Mouse (Mus musculus): ENCODE results near the gene Slc30a4. TPM values are rescaled to one million over a fixed set of nuclear protein-coding genes. Genes with fewer than 3 reads are reported as not detected.

Slc30a4 gene
- 6.7 and 6.8 TPM in 2 replicates for polyA plus RNA-seq (2015; fragmentation: Nextera tagmentation; extraction: Ambion mirVana)

GRCm38 (mm10) chr2:122702181-122703036, at the start of gene Slc30a4:
Gene Slc30a4 (minus strand): TSS chr2:122702663.
- H3K4me3 ChIP-seq, result peak within 1 kb of the TSS; percentile 85
- H3K4me2 ChIP-seq, result peak within 1 kb of the TSS; percentile 80
- H3K9me3 ChIP-seq, result no peaks in the 10 kb centered on the region
- no peaks in the 10 kb centered on the region for H3K27me3 ChIP-seq
- H3K9ac ChIP-seq, result peak within 1 kb of the TSS; percentile 77
- peak within 1 kb of the TSS; percentile 73; the same call in 1 of the 2 replicates for H3K27ac ChIP-seq
- peak; percentile 99 for ATAC-seq (ENCODE audit: borderline replicate concordance, extremely low read depth, low FRiP score, low TSS enrichment)
- peaks cover 4% of the 10 kb centered on the region; the same call in 1 of the 2 replicates for H3K4me1 ChIP-seq
- no peaks in the 10 kb centered on the region for H3K36me3 ChIP-seq
- under 1% methylated on average over 111 of the region's 111 CpGs for WGBS

- no peak for ATAC-seq (ENCODE audit: borderline replicate concordance, extremely low read depth, low FRiP score, low TSS enrichment)
- no peak overlapping the region for H3K4me2 ChIP-seq
- peaks cover 19% of the 10 kb centered on the region for H3K36me3 ChIP-seq
- H3K27ac ChIP-seq, result no peak overlapping the region
- 84% methylated on average over 9 of the region's 9 CpGs for WGBS
- H3K9ac ChIP-seq, result no peak overlapping the region
- H3K27me3 ChIP-seq, result no peaks in the 10 kb centered on the region
- H3K4me3 ChIP-seq, result no peak overlapping the region
- no peaks in the 10 kb centered on the region for H3K9me3 ChIP-seq
- no peaks in the 10 kb centered on the region for H3K4me1 ChIP-seq
Observed at GRCm38 (mm10) chr2:122746461-122746860, 44.0 kb upstream of the Slc30a4 start.

GRCm38 (mm10) chr2:122739023-122739422, 36.6 kb upstream of the Slc30a4 start:
- H3K27ac ChIP-seq, result no peak overlapping the region
- no peak for ATAC-seq (ENCODE audit: borderline replicate concordance, extremely low read depth, low FRiP score, low TSS enrichment)
- peaks cover 7% of the 10 kb centered on the region; the same call in 1 of the 2 replicates for H3K4me1 ChIP-seq
- WGBS, result 17% methylated on average over 7 of the region's 7 CpGs
- H3K4me2 ChIP-seq, result peak overlapping the region; percentile 70
- H3K4me3 ChIP-seq, result peak overlapping the region; percentile 97
- H3K27me3 ChIP-seq, result peaks cover 3% of the 10 kb centered on the region; the same call in 1 of the 2 replicates
- H3K9me3 ChIP-seq, result no peaks in the 10 kb centered on the region
- H3K36me3 ChIP-seq, result no peaks in the 10 kb centered on the region
- H3K9ac ChIP-seq, result peak overlapping the region; percentile 98

- peak within 1 kb of the TSS; percentile 98 for H3K9ac ChIP-seq
- H3K4me2 ChIP-seq, result peak within 1 kb of the TSS; percentile 70
- no peaks in the 10 kb centered on the region for H3K36me3 ChIP-seq
- H3K4me1 ChIP-seq, result peaks cover 7% of the 10 kb centered on the region; the same call in 1 of the 2 replicates
- under 1% methylated on average over 47 of the region's 59 CpGs for WGBS
- peak; percentile 97 for ATAC-seq (ENCODE audit: borderline replicate concordance, extremely low read depth, low FRiP score, low TSS enrichment)
- peaks cover 3% of the 10 kb centered on the region; the same call in 1 of the 2 replicates for H3K27me3 ChIP-seq
- H3K27ac ChIP-seq, result peak within 1 kb of the TSS; percentile 90
- H3K4me3 ChIP-seq, result peak within 1 kb of the TSS; percentile 97
- H3K9me3 ChIP-seq, result no peaks in the 10 kb centered on the region
Observed at GRCm38 (mm10) chr2:122737894-122738830, 35.7 kb upstream of the Slc30a4 start, which contains the start of gene Bloc1s6. Gene Bloc1s6 (plus strand): TSS chr2:122738503.

- 61% methylated on average over 2 of the region's 2 CpGs for WGBS
Observed at GRCm38 (mm10) chr2:122731456-122731855, 29.0 kb upstream of the Slc30a4 start.

GRCm38 (mm10) chr2:122725604-122726003, 23.1 kb upstream of the Slc30a4 start:
- H3K9me3 ChIP-seq, result no peaks in the 10 kb centered on the region
- H3K4me3 ChIP-seq, result no peak overlapping the region
- no peaks in the 10 kb centered on the region for H3K27me3 ChIP-seq
- H3K27ac ChIP-seq, result no peak overlapping the region
- H3K4me2 ChIP-seq, result no peak overlapping the region
- no peak overlapping the region for H3K9ac ChIP-seq
- H3K36me3 ChIP-seq, result no peaks in the 10 kb centered on the region
- 57% methylated on average over 10 of the region's 10 CpGs for WGBS
- no peak for ATAC-seq (ENCODE audit: borderline replicate concordance, extremely low read depth, low FRiP score, low TSS enrichment)
- H3K4me1 ChIP-seq, result no peaks in the 10 kb centered on the region

More at GRCm38 (mm10) chr2:122731456-122731855, 29.0 kb upstream of the Slc30a4 start:
- no peaks in the 10 kb centered on the region for H3K4me1 ChIP-seq
- no peak overlapping the region for H3K27ac ChIP-seq
- H3K9ac ChIP-seq, result no peak overlapping the region
- peaks cover 3% of the 10 kb centered on the region; the same call in 1 of the 2 replicates for H3K27me3 ChIP-seq
- no peak overlapping the region for H3K4me3 ChIP-seq
- no peak for ATAC-seq (ENCODE audit: borderline replicate concordance, extremely low read depth, low FRiP score, low TSS enrichment)
- H3K36me3 ChIP-seq, result no peaks in the 10 kb centered on the region
- H3K4me2 ChIP-seq, result no peak overlapping the region
- no peaks in the 10 kb centered on the region for H3K9me3 ChIP-seq

- WGBS, result 64% methylated on average over 3 of the region's 3 CpGs
- no peaks in the 10 kb centered on the region for H3K4me1 ChIP-seq
- ATAC-seq (ENCODE audit: borderline replicate concordance, extremely low read depth, low FRiP score, low TSS enrichment), result no peak
Observed at GRCm38 (mm10) chr2:122720564-122720963, 18.1 kb upstream of the Slc30a4 start.

GRCm38 (mm10) chr2:122719232-122719631, 16.8 kb upstream of the Slc30a4 start:
- Histone ChIP-seq H3K9me3 (no peaks in the 10 kb centered on the region), H3K4me2 (no peak overlapping the region), H3K27ac (no peak overlapping the region), H3K4me1 (no peaks in the 10 kb centered on the region), H3K9ac (no peak overlapping the region), H3K36me3 (no peaks in the 10 kb centered on the region), H3K27me3 (no peaks in the 10 kb centered on the region), H3K4me3 (no peak overlapping the region)
- WGBS, result 49% methylated on average over 1 of the region's 1 CpGs
- ATAC-seq (ENCODE audit: borderline replicate concordance, extremely low read depth, low FRiP score, low TSS enrichment), result no peak

More at GRCm38 (mm10) chr2:122720564-122720963, 18.1 kb upstream of the Slc30a4 start:
- Histone ChIP-seq H3K4me2 (no peak overlapping the region), H3K9me3 (no peaks in the 10 kb centered on the region), H3K27ac (no peak overlapping the region), H3K4me3 (no peak overlapping the region), H3K27me3 (no peaks in the 10 kb centered on the region), H3K36me3 (no peaks in the 10 kb centered on the region), H3K9ac (no peak overlapping the region)

GRCm38 (mm10) chr2:122716301-122716842, 13.9 kb upstream of the Slc30a4 start:
- Histone ChIP-seq H3K9ac (no peak overlapping the region), H3K9me3 (no peaks in the 10 kb centered on the region), H3K36me3 (no peaks in the 10 kb centered on the region), H3K4me3 (no peak overlapping the region), H3K4me1 (no peaks in the 10 kb centered on the region), H3K4me2 (no peak overlapping the region), H3K27ac (no peak overlapping the region), H3K27me3 (no peaks in the 10 kb centered on the region)
- 77% methylated on average over 3 of the region's 3 CpGs for WGBS
- ATAC-seq (ENCODE audit: borderline replicate concordance, extremely low read depth, low FRiP score, low TSS enrichment), result no peak

GRCm38 (mm10) chr2:122715148-122715692, 12.8 kb upstream of the Slc30a4 start:
- Histone ChIP-seq H3K4me3 (no peak overlapping the region), H3K4me1 (no peaks in the 10 kb centered on the region), H3K9me3 (no peaks in the 10 kb centered on the region), H3K27me3 (no peaks in the 10 kb centered on the region), H3K27ac (no peak overlapping the region), H3K9ac (no peak overlapping the region), H3K36me3 (no peaks in the 10 kb centered on the region), H3K4me2 (no peak overlapping the region)
- 68% methylated on average over 5 of the region's 5 CpGs for WGBS
- no peak for ATAC-seq (ENCODE audit: borderline replicate concordance, extremely low read depth, low FRiP score, low TSS enrichment)

- Histone ChIP-seq H3K4me2 (no peak overlapping the region), H3K4me1 (no peaks in the 10 kb centered on the region), H3K27me3 (no peaks in the 10 kb centered on the region), H3K36me3 (no peaks in the 10 kb centered on the region), H3K27ac (no peak overlapping the region), H3K4me3 (no peak overlapping the region), H3K9me3 (no peaks in the 10 kb centered on the region), H3K9ac (no peak overlapping the region)
- no peak for ATAC-seq (ENCODE audit: borderline replicate concordance, extremely low read depth, low FRiP score, low TSS enrichment)
- WGBS, result 70% methylated on average over 2 of the region's 2 CpGs
Observed at GRCm38 (mm10) chr2:122712848-122713247, 10.4 kb upstream of the Slc30a4 start.

Measured in lung, embryonic 15.5 days (tissue).